Mouse (Mus musculus) C2C12 (cell line): ENCODE measurements around the gene Kif26a. TPM values are rescaled to one million over a fixed set of nuclear protein-coding genes. Genes with fewer than 3 reads are reported as not detected.

Experiments
- H3K27me3 ChIP-seq: one replicate; pipeline ENCODE4 v1.6.1; 2011; ENCODE audit not compliant: control insufficient read depth, insufficient read depth, insufficient read length
- H3K36me3 ChIP-seq: one replicate; pipeline ENCODE4 v1.6.1; 2011; ENCODE audit not compliant: control insufficient read depth, insufficient read depth
- H3K4me3 ChIP-seq: one replicate; pipeline ENCODE4 v1.5.1; 2011; ENCODE audit warnings: mild to moderate bottlenecking, control low read depth; ENCODE audit not compliant: poor library complexity, insufficient read depth, severe bottlenecking
- H3K79me2 ChIP-seq: one replicate; pipeline ENCODE4 v1.6.1; 2011; ENCODE audit not compliant: control insufficient read depth, insufficient read depth
- H3K79me3 ChIP-seq: one replicate; pipeline ENCODE4 v1.6.1; 2011; ENCODE audit warnings: low read depth, control low read depth
- H3ac ChIP-seq: one replicate; pipeline ENCODE3; 2011; ENCODE audit warnings: low read depth; ENCODE audit not compliant: control insufficient read depth, insufficient read length
- CEBPB ChIP-seq: IDR thresholded peaks from one replicate; pipeline ENCODE4 v1.6.1; 2011; ENCODE audit warnings: low read depth, mild to moderate bottlenecking, control low read depth, moderate library complexity
- CTCF ChIP-seq: IDR thresholded peaks from one replicate; pipeline ENCODE4 v1.5.1; 2011; ENCODE audit not compliant: control insufficient read depth, insufficient read depth, insufficient read length
- FOSL1 ChIP-seq: IDR thresholded peaks from one replicate; pipeline ENCODE4 v1.8.0; 2011; ENCODE audit warnings: mild to moderate bottlenecking, low read length; ENCODE audit not compliant: poor library complexity, insufficient read depth, severe bottlenecking
- MAX ChIP-seq: IDR thresholded peaks from one replicate; pipeline ENCODE4 v1.6.1; 2011; ENCODE audit warnings: mild to moderate bottlenecking, control low read depth
- MYOD1 ChIP-seq: IDR thresholded peaks from one replicate; pipeline ENCODE4 v1.6.1; 2011; ENCODE audit warnings: low read depth; ENCODE audit not compliant: control insufficient read depth, insufficient read length
- MYOG ChIP-seq: IDR thresholded peaks from one replicate; pipeline ENCODE4 v1.6.1; 2011; ENCODE audit not compliant: control insufficient read depth, insufficient read length; ENCODE audit errors: extremely low read depth
- USF1 ChIP-seq: IDR thresholded peaks from one replicate; pipeline ENCODE4 v1.6.1; 2011; ENCODE audit warnings: low read depth, mild to moderate bottlenecking, control low read depth, moderate library complexity
- polyA plus RNA-seq: library from polyadenylated mRNA; unstranded; fragments of >200 nt; fragmentation: generic; extraction: Trizol; gene quantifications from one replicate; pipeline ENCODE4 v1.2.1, GENCODE M21; 2012; ENCODE audit warnings: missing spikeins

Kif26a gene
- polyA plus RNA-seq, 1 experiment: not detected

DNA sequence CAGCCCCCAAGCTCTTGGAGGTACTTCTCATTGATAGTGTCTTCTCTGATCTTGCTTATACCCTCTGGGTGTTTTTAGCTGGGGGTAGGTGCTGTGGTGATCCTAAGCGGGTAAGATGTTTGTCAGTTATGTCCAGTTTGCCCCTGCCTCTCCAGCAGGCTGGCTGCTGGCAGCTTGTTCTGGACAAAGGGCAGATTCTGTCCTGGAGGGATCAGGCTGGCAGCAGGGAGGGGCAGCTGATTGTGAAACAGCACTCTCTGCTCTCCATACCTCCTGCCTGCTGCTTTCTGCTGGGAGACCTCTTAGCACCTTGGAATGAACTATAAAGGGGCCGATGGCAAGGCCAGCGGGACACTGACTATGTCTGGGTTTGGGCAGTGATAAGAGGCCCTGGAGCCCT lies 71.7 kb downstream of the Kif26a start:
- Histone ChIP-seq H3K79me3 (no peaks in the 10 kb centered on the region), H3K79me2 (no peaks in the 10 kb centered on the region), H3K36me3 (no peaks in the 10 kb centered on the region), H3K27me3 (peaks cover 41% of the 10 kb centered on the region), H3ac (no peak overlapping the region), H3K4me3 (no peak overlapping the region)
- no peak for TF ChIP-seq MYOD1
- no peak for TF ChIP-seq FOSL1
- TF ChIP-seq MAX: no peak
- TF ChIP-seq MYOG: no peak
- no peak for TF ChIP-seq USF1
- no peak for TF ChIP-seq CTCF
- no peak for TF ChIP-seq CEBPB

DNA sequence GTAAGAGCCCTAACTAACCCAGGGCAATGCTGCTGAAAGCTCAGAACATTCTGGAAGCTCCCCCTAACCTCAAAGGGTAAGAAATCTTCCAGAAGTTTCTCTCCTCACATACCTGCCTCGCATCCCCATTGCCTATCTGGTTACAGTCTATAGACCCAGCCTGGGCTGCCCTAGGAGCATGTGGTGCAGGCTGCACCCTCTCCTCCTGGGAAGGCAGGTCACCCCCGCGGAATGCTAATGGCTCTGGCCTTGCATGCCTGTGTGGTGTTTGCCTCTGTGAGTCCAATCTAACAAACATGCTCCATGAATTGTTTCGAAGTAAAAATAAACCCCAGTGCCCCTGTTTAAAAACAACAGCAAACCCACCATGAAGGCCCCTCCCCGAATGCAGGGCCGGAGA lies 75.3 kb downstream of the Kif26a start:
- Histone ChIP-seq H3K36me3 (no peaks in the 10 kb centered on the region), H3K4me3 (no peak overlapping the region), H3K79me2 (no peaks in the 10 kb centered on the region), H3K79me3 (no peaks in the 10 kb centered on the region), H3ac (no peak overlapping the region), H3K27me3 (peaks cover 18% of the 10 kb centered on the region)
- TF ChIP-seq MAX: no peak

DNA sequence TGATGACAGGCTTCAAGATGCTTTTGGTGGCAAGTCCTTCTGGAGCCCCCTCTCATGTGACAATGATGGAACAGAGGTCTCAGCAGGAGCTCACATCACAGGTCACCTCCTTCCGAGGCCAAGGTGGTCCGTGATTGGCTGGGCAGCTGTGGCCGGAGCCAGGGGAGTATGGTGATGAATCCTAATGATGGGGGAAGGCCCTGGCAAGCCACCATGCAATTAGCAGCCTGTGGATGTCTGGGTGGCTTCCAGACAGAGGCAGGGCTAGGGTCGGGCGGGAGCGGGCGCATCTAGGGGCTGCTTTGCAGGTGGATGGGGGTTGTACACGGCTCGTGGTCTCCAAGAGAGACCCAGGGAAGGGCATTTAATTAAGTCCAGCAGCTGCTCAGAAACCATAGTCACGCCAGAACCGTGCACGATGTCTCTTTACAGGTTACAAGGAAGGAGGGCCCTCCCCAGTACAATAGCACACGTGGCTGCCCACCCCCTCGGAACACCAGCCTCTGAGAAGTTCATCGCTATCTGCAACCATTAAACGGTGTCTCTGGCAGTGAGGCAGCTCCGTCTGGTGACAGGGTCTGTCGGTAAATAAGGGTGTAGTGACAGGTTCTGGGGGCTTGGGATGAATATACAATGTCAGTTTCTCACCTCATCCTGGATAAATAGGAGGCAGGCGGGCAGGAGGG lies 75.9 kb downstream of the Kif26a start:
- H3K4me3 ChIP-seq: no peak overlapping the region
- H3K27me3 ChIP-seq: peaks cover 13% of the 10 kb centered on the region
- H3K79me2 ChIP-seq: no peaks in the 10 kb centered on the region
- H3ac ChIP-seq: no peak overlapping the region
- H3K36me3 ChIP-seq: no peaks in the 10 kb centered on the region
- TF ChIP-seq CTCF (no peak), USF1 (no peak), FOSL1 (no peak), CEBPB (no peak), MAX (no peak), MYOD1 (no peak), MYOG (no peak)
- no peaks in the 10 kb centered on the region for H3K79me3 ChIP-seq

DNA sequence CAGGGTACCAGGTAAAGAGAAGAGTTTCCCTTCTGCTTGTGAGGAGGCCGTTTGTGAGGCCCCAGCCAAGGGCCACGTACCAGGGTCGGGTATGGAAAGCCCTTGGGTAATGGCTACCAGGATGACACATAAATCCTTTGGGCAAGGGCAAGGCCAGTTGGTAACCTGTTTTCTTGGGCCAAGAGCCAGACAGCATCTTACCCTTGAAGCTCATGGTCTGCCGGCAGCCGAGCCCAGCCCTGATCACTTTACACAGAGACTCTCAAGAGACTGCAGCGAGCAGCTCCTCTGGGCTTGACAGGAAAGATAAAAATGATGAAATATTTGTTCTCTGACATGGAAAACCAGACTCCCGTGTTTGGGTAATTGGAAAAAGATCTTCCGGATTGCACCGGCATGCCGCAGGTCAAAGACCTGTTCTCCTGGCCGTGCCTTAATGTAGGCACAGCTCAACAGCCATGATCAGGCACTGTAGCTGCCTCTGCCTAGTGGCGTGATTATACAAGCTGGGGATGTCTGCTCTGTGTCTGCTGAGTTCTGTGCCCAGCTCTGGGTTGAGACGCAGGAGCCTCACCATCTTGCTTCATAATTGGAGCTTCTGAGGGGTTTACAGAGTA lies 77.8 kb downstream of the Kif26a start:
- Histone ChIP-seq H3K79me3 (no peaks in the 10 kb centered on the region), H3K4me3 (no peak overlapping the region), H3K36me3 (no peaks in the 10 kb centered on the region), H3K79me2 (no peaks in the 10 kb centered on the region), H3ac (no peak overlapping the region), H3K27me3 (peaks cover 12% of the 10 kb centered on the region)
- TF ChIP-seq MAX (no peak), MYOG (no peak)

DNA sequence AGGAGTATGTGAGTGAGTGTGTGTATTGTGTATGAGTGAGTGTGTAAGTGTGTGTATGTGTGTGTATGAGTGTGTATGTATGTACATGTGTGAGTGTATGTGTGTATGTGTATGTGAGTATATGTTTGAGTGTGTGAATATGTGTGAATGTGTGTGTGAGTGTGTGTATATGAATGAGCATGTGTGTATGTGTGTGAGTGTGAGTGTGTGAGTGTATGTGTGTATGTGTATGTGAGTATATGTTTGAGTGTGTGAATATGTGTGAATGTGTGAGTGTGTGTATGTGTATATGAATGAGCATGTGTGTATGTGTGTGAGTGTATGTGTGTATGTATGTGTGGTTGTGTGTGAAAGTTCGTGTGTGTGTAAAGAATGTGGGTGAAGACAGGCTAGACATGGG lies 80.2 kb downstream of the Kif26a start:
- Histone ChIP-seq H3K4me3 (no peak overlapping the region), H3ac (no peak overlapping the region), H3K79me2 (no peaks in the 10 kb centered on the region), H3K27me3 (peaks cover 17% of the 10 kb centered on the region), H3K36me3 (no peaks in the 10 kb centered on the region), H3K79me3 (no peaks in the 10 kb centered on the region)
- TF ChIP-seq MYOG: no peak

DNA sequence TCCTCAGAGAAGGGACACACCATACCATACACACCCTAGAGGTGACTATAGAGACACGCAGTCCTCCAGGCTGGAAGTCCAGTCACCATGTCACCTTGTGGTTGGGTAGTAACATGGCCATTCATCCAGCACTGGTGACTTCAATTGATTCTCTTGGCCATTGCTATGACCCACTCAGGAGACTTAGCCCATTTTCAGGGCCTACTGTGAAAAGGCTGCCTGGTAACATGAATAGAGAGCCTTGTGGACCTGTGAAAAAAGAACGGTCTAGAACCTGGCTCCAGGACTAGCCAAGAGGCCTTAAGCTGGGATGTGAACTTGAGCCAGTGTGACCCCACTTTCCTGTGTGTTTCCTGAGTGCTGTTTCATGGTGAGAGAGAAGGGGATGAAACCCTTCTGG lies 80.6 kb downstream of the Kif26a start:
- no peak overlapping the region for H3K4me3 ChIP-seq
- TF ChIP-seq CTCF: no peak
- no peak for TF ChIP-seq MYOD1
- no peak for TF ChIP-seq MYOG
- no peak for TF ChIP-seq USF1
- no peak for TF ChIP-seq CEBPB
- no peak for TF ChIP-seq MAX
- no peaks in the 10 kb centered on the region for H3K79me2 ChIP-seq
- H3K27me3 ChIP-seq: peaks cover 21% of the 10 kb centered on the region
- H3ac ChIP-seq: no peak overlapping the region
- H3K79me3 ChIP-seq: no peaks in the 10 kb centered on the region
- H3K36me3 ChIP-seq: no peaks in the 10 kb centered on the region
